Mouse (Mus musculus): ENCODE measurements around the gene Bptf. TPM values are rescaled to one million over a fixed set of nuclear protein-coding genes. Genes with fewer than 3 reads are reported as not detected.
"Not testable (repeated sequence)": the region's sequence is repeated elsewhere in the genome, so short reads cannot be mapped to it uniquely, and the experiment has no call there.

Bptf gene
- polyA plus RNA-seq, 1 experiment, result 58.4 TPM

- WGBS, result 93% methylated on average over 5 of the region's 5 CpGs
- Histone ChIP-seq H3K4me1 (replicated peaks; ENCODE audit: control insufficient read depth, insufficient read depth, low read length) (no peaks in the 10 kb centered on the region), H3K27ac (ENCODE audit: control insufficient read depth, insufficient read depth, low read length) (no peak overlapping the region), H3K36me3 (ENCODE audit: control insufficient read depth, insufficient read depth, low read length) (peaks cover 62% of the 10 kb centered on the region), H3K4me3 (ENCODE audit: control insufficient read depth, insufficient read depth, low read length) (no peak overlapping the region), H3K27me3 (ENCODE audit: control insufficient read depth, insufficient read depth, low read length) (no peaks in the 10 kb centered on the region)
- no peak for DNase-seq
- no peak for TF ChIP-seq CTCF (IDR thresholded peaks at IDR 0.05; ENCODE audit: borderline replicate concordance, control insufficient read depth, extremely low read depth, insufficient read depth, low read length, poor library complexity)
- no peak for TF ChIP-seq POLR2A (IDR thresholded peaks at IDR 0.05; ENCODE audit: control insufficient read depth, extremely low read depth, insufficient read depth, low read length, poor library complexity)
Measured at GRCm38 (mm10) chr11:107083480-107083879, 48.4 kb downstream of the Bptf start.

- H3K27me3 ChIP-seq (ENCODE audit: control insufficient read depth, insufficient read depth, low read length), result no peaks in the 10 kb centered on the region
- DNase-seq, result no peak
- 96% methylated on average over 11 of the region's 11 CpGs for WGBS
- H3K4me3 ChIP-seq (ENCODE audit: control insufficient read depth, insufficient read depth, low read length), result no peak overlapping the region
- peaks cover 89% of the 10 kb centered on the region for H3K36me3 ChIP-seq (ENCODE audit: control insufficient read depth, insufficient read depth, low read length)
- no peak overlapping the region for H3K27ac ChIP-seq (ENCODE audit: control insufficient read depth, insufficient read depth, low read length)
- TF ChIP-seq POLR2A (IDR thresholded peaks at IDR 0.05; ENCODE audit: control insufficient read depth, extremely low read depth, insufficient read depth, low read length, poor library complexity) (no peak), CTCF (IDR thresholded peaks at IDR 0.05; ENCODE audit: borderline replicate concordance, control insufficient read depth, extremely low read depth, insufficient read depth, low read length, poor library complexity) (no peak)
- no peaks in the 10 kb centered on the region for H3K4me1 ChIP-seq (replicated peaks; ENCODE audit: control insufficient read depth, insufficient read depth, low read length)
Measured at GRCm38 (mm10) chr11:107065216-107065785, 66.6 kb downstream of the Bptf start.

- TF ChIP-seq CTCF (IDR thresholded peaks at IDR 0.05; ENCODE audit: borderline replicate concordance, control insufficient read depth, extremely low read depth, insufficient read depth, low read length, poor library complexity) (no peak), POLR2A (IDR thresholded peaks at IDR 0.05; ENCODE audit: control insufficient read depth, extremely low read depth, insufficient read depth, low read length, poor library complexity) (no peak)
- H3K4me1 ChIP-seq (replicated peaks; ENCODE audit: control insufficient read depth, insufficient read depth, low read length), result no peaks in the 10 kb centered on the region
Measured at GRCm38 (mm10) chr11:107064590-107064989, 67.3 kb downstream of the Bptf start.

GRCm38 (mm10) chr11:107063067-107063466 lies 68.9 kb downstream of the Bptf start:
- Histone ChIP-seq H3K36me3 (ENCODE audit: control insufficient read depth, insufficient read depth, low read length) (peaks cover 95% of the 10 kb centered on the region), H3K4me1 (replicated peaks; ENCODE audit: control insufficient read depth, insufficient read depth, low read length) (no peaks in the 10 kb centered on the region), H3K27me3 (ENCODE audit: control insufficient read depth, insufficient read depth, low read length) (no peaks in the 10 kb centered on the region), H3K27ac (ENCODE audit: control insufficient read depth, insufficient read depth, low read length) (no peak overlapping the region), H3K4me3 (ENCODE audit: control insufficient read depth, insufficient read depth, low read length) (no peak overlapping the region)
- WGBS, result 98% methylated on average over 3 of the region's 3 CpGs
- DNase-seq, result no peak
- TF ChIP-seq CTCF (IDR thresholded peaks at IDR 0.05; ENCODE audit: borderline replicate concordance, control insufficient read depth, extremely low read depth, insufficient read depth, low read length, poor library complexity), result no peak
- no peak for TF ChIP-seq POLR2A (IDR thresholded peaks at IDR 0.05; ENCODE audit: control insufficient read depth, extremely low read depth, insufficient read depth, low read length, poor library complexity)

More at GRCm38 (mm10) chr11:107064590-107064989, 67.3 kb downstream of the Bptf start:
- H3K4me3 ChIP-seq (ENCODE audit: control insufficient read depth, insufficient read depth, low read length), result no peak overlapping the region
- peaks cover 90% of the 10 kb centered on the region for H3K36me3 ChIP-seq (ENCODE audit: control insufficient read depth, insufficient read depth, low read length)
- DNase-seq, result no peak
- no peaks in the 10 kb centered on the region for H3K27me3 ChIP-seq (ENCODE audit: control insufficient read depth, insufficient read depth, low read length)
- H3K27ac ChIP-seq (ENCODE audit: control insufficient read depth, insufficient read depth, low read length), result no peak overlapping the region
- 100% methylated on average over 1 of the region's 1 CpGs for WGBS

- peaks cover 95% of the 10 kb centered on the region for H3K36me3 ChIP-seq (ENCODE audit: control insufficient read depth, insufficient read depth, low read length)
- no peak for TF ChIP-seq CTCF (IDR thresholded peaks at IDR 0.05; ENCODE audit: borderline replicate concordance, control insufficient read depth, extremely low read depth, insufficient read depth, low read length, poor library complexity)
- TF ChIP-seq POLR2A (IDR thresholded peaks at IDR 0.05; ENCODE audit: control insufficient read depth, extremely low read depth, insufficient read depth, low read length, poor library complexity), result no peak
- no peak overlapping the region for H3K27ac ChIP-seq (ENCODE audit: control insufficient read depth, insufficient read depth, low read length)
- H3K4me1 ChIP-seq (replicated peaks; ENCODE audit: control insufficient read depth, insufficient read depth, low read length), result no peaks in the 10 kb centered on the region
- 94% methylated on average over 1 of the region's 1 CpGs for WGBS
- H3K27me3 ChIP-seq (ENCODE audit: control insufficient read depth, insufficient read depth, low read length), result no peaks in the 10 kb centered on the region
- no peak overlapping the region for H3K4me3 ChIP-seq (ENCODE audit: control insufficient read depth, insufficient read depth, low read length)
- DNase-seq, result no peak
Measured at GRCm38 (mm10) chr11:107060941-107061340, 71.0 kb downstream of the Bptf start.

- DNase-seq; H3K27ac ChIP-seq (ENCODE audit: control insufficient read depth, insufficient read depth, low read length); H3K27me3 ChIP-seq (ENCODE audit: control insufficient read depth, insufficient read depth, low read length); H3K4me3 ChIP-seq (ENCODE audit: control insufficient read depth, insufficient read depth, low read length); H3K4me1 ChIP-seq (replicated peaks; ENCODE audit: control insufficient read depth, insufficient read depth, low read length): not testable (repeated sequence)
- WGBS, result 96% methylated on average over 3 of the region's 3 CpGs
- H3K36me3 ChIP-seq (ENCODE audit: control insufficient read depth, insufficient read depth, low read length), result peaks cover 95% of the 10 kb centered on the region
Measured at GRCm38 (mm10) chr11:107059634-107060033, 72.3 kb downstream of the Bptf start.

GRCm38 (mm10) chr11:107057391-107057790 lies 74.5 kb downstream of the Bptf start:
- H3K36me3 ChIP-seq (ENCODE audit: control insufficient read depth, insufficient read depth, low read length), result peaks cover 98% of the 10 kb centered on the region
- no peak overlapping the region for H3K4me3 ChIP-seq (ENCODE audit: control insufficient read depth, insufficient read depth, low read length)
- H3K27ac ChIP-seq (ENCODE audit: control insufficient read depth, insufficient read depth, low read length), result no peak overlapping the region
- no peaks in the 10 kb centered on the region for H3K27me3 ChIP-seq (ENCODE audit: control insufficient read depth, insufficient read depth, low read length)
- no peak for DNase-seq
- H3K4me1 ChIP-seq (replicated peaks; ENCODE audit: control insufficient read depth, insufficient read depth, low read length), result no peaks in the 10 kb centered on the region
- TF ChIP-seq POLR2A (IDR thresholded peaks at IDR 0.05; ENCODE audit: control insufficient read depth, extremely low read depth, insufficient read depth, low read length, poor library complexity) (no peak), CTCF (IDR thresholded peaks at IDR 0.05; ENCODE audit: borderline replicate concordance, control insufficient read depth, extremely low read depth, insufficient read depth, low read length, poor library complexity) (no peak)
- WGBS, result 96% methylated on average over 6 of the region's 6 CpGs
